Mouse (Mus musculus) liver, adult 2 months (tissue): ENCODE results near the gene Ddn.

Experiments used
- CTCF ChIP-seq: fragments of 200-500 bp; IDR thresholded peaks from 2 replicates; pipeline ENCODE4 v1.5.1; 2011; ENCODE audit warnings: low read depth, low read length, control low read depth
- POLR2A ChIP-seq: fragments of 200-500 bp; IDR thresholded peaks from 2 replicates; pipeline ENCODE4 v1.6.1; 2011; ENCODE audit warnings: low read length, control low read depth; ENCODE audit not compliant: insufficient read depth; ENCODE audit errors: extremely low read depth

DNA sequence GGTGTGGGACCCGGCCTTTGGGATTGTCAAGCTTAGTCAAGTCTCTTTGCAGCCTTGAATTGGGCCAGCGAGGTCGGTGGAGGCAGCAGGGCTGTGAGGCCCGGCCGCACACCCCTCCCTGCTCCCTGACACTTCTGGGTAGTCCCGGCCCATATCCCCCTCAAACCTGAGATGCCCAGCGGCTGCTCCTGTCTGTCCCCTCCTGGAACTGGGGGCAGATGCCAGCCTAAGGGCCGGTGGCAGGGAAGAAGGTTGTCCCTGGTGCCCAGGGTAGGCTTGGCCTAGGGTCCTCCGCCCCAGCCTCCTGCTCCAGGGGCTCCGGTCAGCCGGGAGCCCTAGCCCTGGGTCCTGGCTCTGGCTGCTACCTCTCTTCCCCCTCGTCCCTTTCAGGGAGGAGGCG, 24.8 kb upstream of the Ddn start:
- no peak for TF ChIP-seq CTCF
- TF ChIP-seq POLR2A = no peak
